Mouse (Mus musculus): ENCODE results near the gene Pex11b.
A peak's percentile ranks its signal among the peaks of the same experiment; 100 is the strongest.
"Not testable (repeated sequence)": the region's sequence is repeated elsewhere in the genome, so short reads cannot be mapped to it uniquely, and the experiment has no call there.

Pex11b gene

GRCm38 (mm10) chr3:96617941-96618340, 17.2 kb upstream of the Pex11b start:
- DNase-seq (ENCODE audit: low read depth, low spot score): no peak

GRCm38 (mm10) chr3:96623201-96623600, 12.0 kb upstream of the Pex11b start:
- no peak for DNase-seq (ENCODE audit: low read depth, low spot score)

GRCm38 (mm10) chr3:96629729-96630600, 5.2 kb upstream of the Pex11b start, which contains the start of gene Rbm8a:
TSS of gene Rbm8a (plus strand) at chr3:96629933.
- peak; percentile 99 for DNase-seq (ENCODE audit: low read depth, low spot score)

- no peak for DNase-seq (ENCODE audit: low read depth, low spot score)
Observed at GRCm38 (mm10) chr3:96632058-96632457, 3.1 kb upstream of the Pex11b start.

- DNase-seq (ENCODE audit: low read depth, low spot score): no peak
Observed at GRCm38 (mm10) chr3:96634015-96634414, 1.2 kb upstream of the Pex11b start.

GRCm38 (mm10) chr3:96635906-96636305, 730 bp downstream of the Pex11b start:
- no peak for DNase-seq (ENCODE audit: low read depth, low spot score)

GRCm38 (mm10) chr3:96636448-96636847, 1.3 kb downstream of the Pex11b start:
- no peak for DNase-seq (ENCODE audit: low read depth, low spot score)

GRCm38 (mm10) chr3:96639219-96639618, 4.0 kb downstream of the Pex11b start:
- peak; percentile 61 for DNase-seq (ENCODE audit: low read depth, low spot score)

GRCm38 (mm10) chr3:96645018-96645649, 10.0 kb downstream of the Pex11b start, which contains the start of gene Itga10:
TSS of gene Itga10 (plus strand) at chr3:96645584.
- DNase-seq (ENCODE audit: low read depth, low spot score): peak; percentile 41

- DNase-seq (ENCODE audit: low read depth, low spot score): no peak
Observed at GRCm38 (mm10) chr3:96647365-96647764, 12.2 kb downstream of the Pex11b start.

- no peak for DNase-seq (ENCODE audit: low read depth, low spot score)
Observed at GRCm38 (mm10) chr3:96660901-96661300, 25.7 kb downstream of the Pex11b start.

- no peak for DNase-seq (ENCODE audit: low read depth, low spot score)
Observed at GRCm38 (mm10) chr3:96662731-96663316, 27.6 kb downstream of the Pex11b start.

- peak; percentile 92 for DNase-seq (ENCODE audit: low read depth, low spot score)
Observed at GRCm38 (mm10) chr3:96663432-96664239, 28.5 kb downstream of the Pex11b start.

- not testable (repeated sequence) for DNase-seq (ENCODE audit: low read depth, low spot score)
Observed at GRCm38 (mm10) chr3:96665732-96666363, 30.7 kb downstream of the Pex11b start.

- DNase-seq (ENCODE audit: low read depth, low spot score): no peak
Observed at GRCm38 (mm10) chr3:96666916-96667315, 31.7 kb downstream of the Pex11b start.

- DNase-seq (ENCODE audit: low read depth, low spot score): no peak
Observed at GRCm38 (mm10) chr3:96667316-96667715, 32.1 kb downstream of the Pex11b start.

GRCm38 (mm10) chr3:96668424-96669067, 33.4 kb downstream of the Pex11b start:
- DNase-seq (ENCODE audit: low read depth, low spot score): no peak

GRCm38 (mm10) chr3:96669727-96670468, 34.7 kb downstream of the Pex11b start, which contains the start of gene Ankrd35:
TSS of gene Ankrd35 (plus strand) at chr3:96670131.
- DNase-seq (ENCODE audit: low read depth, low spot score): peak; percentile 84

- no peak for DNase-seq (ENCODE audit: low read depth, low spot score)
Observed at GRCm38 (mm10) chr3:96671519-96671918, 36.3 kb downstream of the Pex11b start.

- no peak for DNase-seq (ENCODE audit: low read depth, low spot score)
Observed at GRCm38 (mm10) chr3:96673514-96673913, 38.3 kb downstream of the Pex11b start.

Measured in mesoderm, embryonic 11.5 days (tissue).